Mouse (Mus musculus): ENCODE measurements around the gene Tbx18. TPM values are rescaled to one million over a fixed set of nuclear protein-coding genes. Genes with fewer than 3 reads are reported as not detected.

The Tbx18 gene
- polyA plus RNA-seq, 1 experiment from 2014 or later: 0.36 TPM

DNA sequence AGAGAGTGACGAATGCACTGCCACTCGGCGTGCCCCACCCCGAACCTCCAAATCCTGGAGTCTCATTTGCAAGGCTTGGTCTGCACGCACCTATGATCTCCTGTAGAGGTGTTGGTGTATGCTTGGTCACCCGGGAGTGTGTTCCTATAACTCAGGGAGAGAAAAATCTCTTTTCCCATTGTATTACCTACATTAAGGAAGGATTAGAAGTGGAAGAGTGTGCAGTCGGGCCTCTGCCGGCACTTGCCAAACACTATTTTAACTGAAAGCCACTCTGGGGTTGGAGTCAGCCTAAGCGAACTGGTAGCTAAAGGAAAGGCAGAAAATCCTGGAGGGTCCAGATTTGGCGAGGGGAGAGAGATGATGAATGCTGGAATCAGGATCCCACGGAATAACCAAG lies 2.7 kb upstream of the Tbx18 start:
- WGBS: 3% methylated on average over 11 of the region's 11 CpGs
- H3K9ac ChIP-seq: no peak overlapping the region
- peaks cover 17% of the 10 kb centered on the region for H3K4me1 ChIP-seq (replicated peaks)
- no peak for ATAC-seq
- H3K27ac ChIP-seq: no peak overlapping the region
- no peaks in the 10 kb centered on the region for H3K36me3 ChIP-seq
- no peak overlapping the region for H3K4me2 ChIP-seq (replicated peaks)
- peaks cover 81% of the 10 kb centered on the region for H3K27me3 ChIP-seq (replicated peaks)
- H3K4me3 ChIP-seq (replicated peaks): no peak overlapping the region
- H3K9me3 ChIP-seq: no peaks in the 10 kb centered on the region

DNA sequence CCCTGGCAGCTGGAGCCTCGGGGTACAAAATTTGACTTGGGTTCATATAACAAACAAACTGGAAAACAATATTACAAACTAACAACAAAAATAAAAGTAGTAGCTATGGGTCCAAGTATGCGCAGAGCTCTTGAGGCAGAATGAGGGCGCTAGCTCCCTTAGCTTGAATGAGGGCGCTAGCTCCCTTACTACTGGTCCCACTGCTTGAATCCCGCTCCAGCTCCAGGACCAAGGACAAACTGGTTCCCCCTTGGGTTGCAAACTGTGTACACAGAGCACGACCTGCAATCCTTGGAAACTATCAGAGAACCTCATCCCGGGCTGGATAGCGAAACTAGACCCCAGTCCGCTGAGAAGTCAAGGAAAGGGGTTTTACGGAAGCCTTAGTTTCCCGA lies 2.2 kb upstream of the Tbx18 start:
- no peak for ATAC-seq

DNA sequence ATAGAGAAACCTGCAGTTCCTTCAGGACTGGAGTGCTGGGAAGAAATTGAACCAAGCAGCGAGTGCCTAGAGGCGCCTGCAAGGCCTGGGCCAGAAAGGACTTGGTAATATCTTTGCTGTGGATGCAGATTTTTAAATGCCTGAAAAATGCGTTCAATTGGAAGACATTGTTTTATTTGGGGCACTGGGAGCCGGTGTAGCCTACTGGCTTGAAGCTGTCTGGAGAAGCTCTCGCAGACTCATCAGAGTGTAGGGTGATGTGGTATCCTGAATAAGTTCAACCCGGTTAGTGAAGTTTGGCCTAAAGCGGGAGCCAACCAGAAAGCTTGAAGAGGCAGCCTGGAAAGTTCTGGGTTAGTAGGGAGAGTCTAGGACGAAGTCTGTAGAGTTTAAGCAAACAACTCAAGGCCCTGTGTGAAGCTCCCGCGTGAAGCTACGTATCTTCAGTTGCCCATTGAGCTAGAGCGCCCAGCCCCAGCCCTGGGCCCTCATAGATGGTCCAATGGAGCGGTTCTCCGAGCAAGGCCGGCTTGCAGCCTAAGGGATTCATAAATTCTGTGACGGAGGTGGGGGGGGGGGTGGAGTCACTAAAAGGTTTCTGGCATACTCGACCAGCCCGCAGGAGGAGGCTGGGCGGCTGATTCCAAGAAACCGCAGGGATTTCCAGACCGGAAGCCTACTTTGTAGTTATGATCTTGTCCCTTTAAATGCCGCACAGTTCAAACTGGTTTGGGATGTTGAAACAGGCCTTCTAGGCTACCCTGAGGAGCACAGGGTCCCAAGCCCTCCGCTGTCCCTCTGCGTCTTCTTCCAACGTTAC lies 1.6 kb upstream of the Tbx18 start:
- Histone ChIP-seq H3K9me3 (no peaks in the 10 kb centered on the region), H3K27ac (no peak overlapping the region), H3K27me3 (replicated peaks) (peaks cover 71% of the 10 kb centered on the region), H3K9ac (no peak overlapping the region), H3K4me3 (replicated peaks) (no peak overlapping the region), H3K36me3 (no peaks in the 10 kb centered on the region), H3K4me2 (replicated peaks) (no peak overlapping the region), H3K4me1 (replicated peaks) (peaks cover 17% of the 10 kb centered on the region)
- no peak for ATAC-seq
- 3% methylated on average over 25 of the region's 25 CpGs for WGBS

More for the DNA sequence above, 2.2 kb upstream of the Tbx18 start:
- WGBS: 2% methylated on average over 11 of the region's 11 CpGs
- Histone ChIP-seq H3K27ac (no peak overlapping the region), H3K9me3 (no peaks in the 10 kb centered on the region), H3K9ac (no peak overlapping the region), H3K4me1 (replicated peaks) (peaks cover 17% of the 10 kb centered on the region), H3K4me2 (replicated peaks) (no peak overlapping the region), H3K4me3 (replicated peaks) (no peak overlapping the region), H3K36me3 (no peaks in the 10 kb centered on the region), H3K27me3 (replicated peaks) (peaks cover 76% of the 10 kb centered on the region)

DNA sequence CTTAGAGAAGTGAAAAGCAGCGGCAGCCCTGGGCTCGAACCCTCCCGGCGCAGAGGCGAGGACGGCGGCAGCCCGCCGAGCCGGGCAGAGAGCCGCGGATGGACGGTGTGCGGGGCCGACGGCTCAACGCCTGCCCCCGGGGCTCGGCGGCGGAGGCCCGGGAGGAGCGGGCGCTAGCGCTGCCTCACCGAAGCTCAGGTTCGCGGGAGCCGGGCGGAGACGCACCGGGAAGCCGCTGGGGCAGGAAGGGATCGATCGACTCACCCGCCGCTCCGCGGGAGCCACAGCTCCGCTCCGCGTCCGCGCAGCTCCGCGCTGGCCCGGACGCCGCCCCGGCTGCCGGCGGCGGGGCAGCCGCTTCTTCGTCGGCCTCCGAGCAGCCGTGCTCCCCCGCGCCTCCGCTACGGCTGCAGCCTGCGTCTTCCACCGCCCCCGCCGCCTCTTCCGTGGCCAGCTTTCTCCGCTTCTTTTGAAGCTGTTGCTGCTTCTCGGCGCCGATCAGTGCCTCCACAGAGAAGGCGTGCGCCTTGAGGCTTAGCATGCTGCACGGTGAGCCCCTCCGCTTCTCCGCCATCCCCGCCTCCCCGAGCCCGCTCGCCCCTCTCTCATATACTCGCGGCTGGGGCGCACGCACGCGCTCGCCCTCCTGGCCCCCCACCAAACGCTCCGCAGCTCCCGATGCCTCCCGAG lies 644 bp downstream of the Tbx18 start:
- Histone ChIP-seq H3K27ac (no peak overlapping the region), H3K9me3 (no peaks in the 10 kb centered on the region), H3K4me1 (replicated peaks) (peaks cover 17% of the 10 kb centered on the region), H3K4me3 (replicated peaks) (peak overlapping the region; percentile 46), H3K4me2 (replicated peaks) (peak overlapping the region; percentile 88), H3K36me3 (no peaks in the 10 kb centered on the region), H3K9ac (peak overlapping the region; percentile 41), H3K27me3 (replicated peaks) (peaks cover 61% of the 10 kb centered on the region)
- ATAC-seq: peak; percentile 78
- under 1% methylated on average over 89 of the region's 91 CpGs for WGBS

DNA sequence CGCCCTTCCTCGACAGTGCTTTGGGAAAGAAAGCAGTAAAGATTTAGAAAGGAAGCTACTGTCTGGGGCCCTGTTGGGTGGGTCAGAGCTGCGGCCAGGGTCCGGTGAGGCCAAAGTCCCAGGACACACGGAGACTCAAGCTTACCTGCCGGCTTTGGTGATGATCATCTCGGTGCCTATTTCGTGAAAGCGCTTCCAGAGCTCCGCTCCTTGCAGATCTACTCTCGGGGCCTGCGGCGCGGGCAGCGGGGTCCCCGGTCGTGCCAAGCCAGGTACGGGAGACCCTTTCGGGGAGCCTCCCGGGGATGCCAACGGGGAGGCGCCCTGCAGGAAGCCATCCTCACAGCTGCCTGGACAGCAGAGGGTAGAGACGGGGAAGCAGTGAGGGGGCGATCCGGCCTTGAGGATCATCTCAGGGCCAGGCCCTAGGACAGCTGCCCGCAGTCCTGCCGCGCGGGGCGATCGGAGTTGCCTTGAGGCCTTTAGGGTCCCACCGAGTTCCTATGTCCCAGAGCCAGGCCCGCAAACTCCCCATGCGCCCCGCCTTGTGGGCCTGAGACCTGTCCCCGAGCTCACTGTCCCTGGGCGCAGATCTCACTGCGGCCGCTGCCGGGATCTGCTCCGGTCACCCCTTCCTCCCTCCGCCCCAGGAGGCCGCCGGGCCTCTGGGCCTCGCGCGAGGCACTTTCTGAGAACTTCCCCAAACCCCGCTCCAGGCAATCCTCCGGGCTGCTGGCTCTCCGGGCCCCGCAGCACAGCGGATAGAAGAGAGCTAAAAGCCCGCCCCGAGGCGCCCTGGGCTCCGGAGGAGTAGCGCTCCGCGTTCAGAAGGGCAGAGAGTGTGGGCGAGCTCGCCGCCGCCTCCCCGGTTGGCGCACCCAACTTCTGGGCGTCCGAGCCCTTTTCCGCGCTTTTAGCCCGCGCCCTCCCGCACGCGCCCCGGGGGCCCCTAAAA lies 1.5 kb downstream of the Tbx18 start:
- peak overlapping the region; percentile 88 for H3K4me2 ChIP-seq (replicated peaks)
- peak; percentile 69 for ATAC-seq
- peaks cover 17% of the 10 kb centered on the region for H3K4me1 ChIP-seq (replicated peaks)
- peaks cover 53% of the 10 kb centered on the region for H3K27me3 ChIP-seq (replicated peaks)
- peak overlapping the region; percentile 46 for H3K4me3 ChIP-seq (replicated peaks)
- no peaks in the 10 kb centered on the region for H3K9me3 ChIP-seq
- peak overlapping the region; percentile 41 for H3K9ac ChIP-seq
- H3K27ac ChIP-seq: no peak overlapping the region
- WGBS: under 1% methylated on average over 74 of the region's 75 CpGs
- no peaks in the 10 kb centered on the region for H3K36me3 ChIP-seq

DNA sequence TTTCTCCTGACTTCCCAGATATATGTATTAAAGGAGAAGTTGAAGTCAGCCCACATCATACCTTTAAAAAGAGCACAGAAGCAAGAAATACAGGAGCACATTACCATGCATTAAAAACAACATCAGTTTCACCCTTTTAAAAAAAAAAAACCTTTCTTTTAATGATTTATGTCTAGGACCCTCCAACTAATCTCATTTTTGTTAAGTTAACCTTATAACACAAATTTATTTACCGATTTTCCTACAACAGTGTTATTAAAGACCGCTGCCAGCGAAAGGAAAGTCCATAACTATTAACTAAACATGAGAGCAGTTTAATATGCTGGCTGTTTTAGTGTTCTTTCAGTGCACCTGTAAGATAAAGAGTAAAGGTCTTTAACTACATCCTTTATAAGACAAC lies 3.0 kb downstream of the Tbx18 start:
- no peak for ATAC-seq
- Histone ChIP-seq H3K27me3 (replicated peaks) (peaks cover 47% of the 10 kb centered on the region), H3K27ac (no peak overlapping the region), H3K4me1 (replicated peaks) (peaks cover 17% of the 10 kb centered on the region), H3K4me2 (replicated peaks) (no peak overlapping the region), H3K9me3 (no peaks in the 10 kb centered on the region), H3K4me3 (replicated peaks) (no peak overlapping the region), H3K36me3 (no peaks in the 10 kb centered on the region), H3K9ac (no peak overlapping the region)
- WGBS: 28% methylated on average over 3 of the region's 3 CpGs

DNA sequence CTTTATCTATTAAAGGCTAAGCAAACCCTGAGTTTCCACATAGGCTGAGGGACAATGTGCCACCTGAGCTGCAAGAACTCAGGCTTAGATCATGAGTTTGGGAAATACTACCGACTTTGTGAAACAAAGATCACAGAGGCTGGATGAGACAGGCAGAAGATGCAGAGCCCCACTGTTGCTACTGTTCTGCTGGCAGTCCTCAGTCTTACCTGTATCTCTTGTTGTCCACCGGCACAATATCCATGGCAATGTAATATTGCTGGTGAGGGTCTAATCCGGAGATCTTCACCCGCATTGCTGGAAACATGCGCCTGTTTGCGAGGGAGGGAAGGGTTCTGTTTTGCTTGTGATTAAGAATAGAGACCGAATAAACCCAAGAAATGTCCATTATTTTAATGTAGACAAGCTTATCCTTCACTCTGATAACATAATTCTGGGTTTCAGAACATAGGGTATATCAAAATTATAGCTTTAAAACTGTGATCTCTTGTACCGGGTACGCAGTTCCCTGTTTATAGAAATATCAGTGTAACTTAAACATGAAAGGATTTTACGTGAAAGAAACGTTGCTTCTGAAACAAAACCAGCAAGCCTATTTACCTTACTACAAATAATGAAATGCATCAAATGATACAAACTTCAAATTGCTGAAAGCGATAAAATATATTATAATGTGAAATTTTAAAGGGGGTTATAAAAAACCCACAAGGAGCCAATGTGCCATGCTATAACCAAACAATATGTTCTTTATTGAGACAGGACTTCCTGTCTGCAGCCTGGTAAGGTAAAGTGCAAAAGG lies 3.7 kb downstream of the Tbx18 start:
- no peaks in the 10 kb centered on the region for H3K36me3 ChIP-seq
- no peak overlapping the region for H3K4me2 ChIP-seq (replicated peaks)
- no peaks in the 10 kb centered on the region for H3K9me3 ChIP-seq
- H3K4me3 ChIP-seq (replicated peaks): no peak overlapping the region
- H3K27ac ChIP-seq: no peak overlapping the region
- 12% methylated on average over 12 of the region's 12 CpGs for WGBS
- H3K27me3 ChIP-seq (replicated peaks): peaks cover 40% of the 10 kb centered on the region
- ATAC-seq: no peak
- no peak overlapping the region for H3K9ac ChIP-seq
- H3K4me1 ChIP-seq (replicated peaks): peaks cover 17% of the 10 kb centered on the region

DNA sequence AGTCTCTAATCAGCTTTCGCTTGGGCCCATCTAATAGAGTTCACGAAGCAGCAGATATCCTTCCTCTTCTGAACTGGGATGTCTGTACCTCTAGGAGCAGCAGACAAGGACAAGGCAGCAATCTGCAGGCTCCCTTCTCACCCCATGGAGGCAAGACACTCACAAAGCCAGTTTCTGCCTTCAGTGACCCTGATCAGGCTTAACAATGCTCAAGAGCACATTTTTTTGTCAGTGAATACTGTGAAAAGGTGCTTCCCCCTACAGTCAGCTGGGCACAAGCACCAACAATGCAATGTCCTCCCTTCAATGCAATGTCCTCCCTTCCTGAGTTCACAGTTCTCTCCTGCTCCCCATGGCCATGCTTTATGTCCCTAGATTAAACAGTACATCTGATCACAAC lies 9.3 kb downstream of the Tbx18 start:
- no peak overlapping the region for H3K9ac ChIP-seq
- no peak overlapping the region for H3K4me2 ChIP-seq (replicated peaks)
- no peak for ATAC-seq

DNA sequence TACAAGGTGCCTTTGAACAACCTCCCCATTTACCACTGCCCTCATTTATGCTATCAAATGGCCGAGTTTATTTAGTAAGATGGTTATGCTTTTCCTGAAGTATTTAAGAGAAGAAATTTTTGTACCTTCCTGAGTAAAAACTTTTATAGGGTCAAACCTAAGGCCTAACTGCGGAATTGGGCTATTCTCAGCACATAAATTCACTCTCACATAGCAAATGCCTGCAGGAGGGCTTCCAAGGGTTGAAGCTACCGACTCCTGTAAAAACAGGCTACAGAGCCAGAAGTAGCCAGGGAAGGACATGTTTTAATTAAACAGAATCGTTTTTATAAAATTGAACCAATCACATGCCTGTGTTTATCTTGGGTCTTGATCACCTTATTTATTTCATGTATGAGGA lies 20.7 kb downstream of the Tbx18 start:
- no peak for ATAC-seq
- WGBS: 55% methylated on average over 4 of the region's 4 CpGs
- H3K9me3 ChIP-seq: no peaks in the 10 kb centered on the region
- no peaks in the 10 kb centered on the region for H3K27me3 ChIP-seq (replicated peaks)
- H3K27ac ChIP-seq: no peak overlapping the region
- no peaks in the 10 kb centered on the region for H3K4me1 ChIP-seq (replicated peaks)
- no peak overlapping the region for H3K9ac ChIP-seq
- H3K36me3 ChIP-seq: no peaks in the 10 kb centered on the region
- H3K4me2 ChIP-seq (replicated peaks): no peak overlapping the region
- no peak overlapping the region for H3K4me3 ChIP-seq (replicated peaks)

More for the DNA sequence above, 9.3 kb downstream of the Tbx18 start:
- Histone ChIP-seq H3K36me3 (no peaks in the 10 kb centered on the region), H3K4me1 (replicated peaks) (no peaks in the 10 kb centered on the region), H3K27me3 (replicated peaks) (peaks cover 12% of the 10 kb centered on the region), H3K4me3 (replicated peaks) (no peak overlapping the region), H3K9me3 (no peaks in the 10 kb centered on the region), H3K27ac (no peak overlapping the region)
- WGBS: 51% methylated on average over 2 of the region's 2 CpGs

DNA sequence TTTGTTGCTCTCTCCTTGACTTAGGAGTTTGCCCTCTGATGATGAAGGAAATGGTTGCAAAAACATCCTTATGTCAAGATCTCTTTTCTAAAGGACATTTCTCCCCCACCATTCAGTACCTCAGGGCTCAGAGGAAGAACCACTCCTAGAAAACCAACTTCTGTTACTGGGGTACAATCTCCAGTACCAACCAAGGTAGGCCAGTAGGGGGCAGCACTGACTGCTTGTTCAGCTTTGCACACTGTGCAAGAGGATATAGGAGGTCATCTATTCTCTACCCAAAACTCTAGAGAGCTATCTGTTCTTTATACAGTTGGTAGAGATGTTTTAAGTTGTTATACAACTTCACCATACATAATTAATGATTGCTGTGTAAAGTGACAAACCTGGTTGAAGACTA lies 22.9 kb downstream of the Tbx18 start:
- no peaks in the 10 kb centered on the region for H3K36me3 ChIP-seq
- H3K9me3 ChIP-seq: no peaks in the 10 kb centered on the region
- no peaks in the 10 kb centered on the region for H3K4me1 ChIP-seq (replicated peaks)
- H3K9ac ChIP-seq: no peak overlapping the region
- no peak overlapping the region for H3K4me2 ChIP-seq (replicated peaks)
- no peak overlapping the region for H3K27ac ChIP-seq
- ATAC-seq: 0 out of 2 replicates have a peak, but pooled peaks have one; percentile 39
- no peaks in the 10 kb centered on the region for H3K27me3 ChIP-seq (replicated peaks)
- H3K4me3 ChIP-seq (replicated peaks): no peak overlapping the region

DNA sequence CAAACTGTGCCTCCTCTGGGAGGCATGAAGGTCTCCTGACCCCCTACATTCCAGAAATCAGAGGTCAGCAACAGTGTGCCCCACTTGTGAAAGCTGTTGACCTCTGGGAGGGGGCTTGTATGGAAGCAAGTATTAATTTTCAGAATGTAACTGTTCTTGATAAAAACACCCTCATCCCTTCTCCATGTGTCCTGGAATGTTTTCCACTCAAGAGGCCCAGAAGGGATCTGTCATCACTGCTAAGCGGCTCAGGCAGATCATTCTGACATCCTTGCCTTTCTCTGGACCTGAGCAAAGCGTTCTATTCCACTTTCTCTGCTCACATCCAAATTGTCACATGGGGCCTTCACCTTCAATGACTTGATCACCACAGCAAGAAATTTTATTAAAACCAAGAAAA lies 28.8 kb downstream of the Tbx18 start:
- ATAC-seq: no peak
- Histone ChIP-seq H3K27ac (no peak overlapping the region), H3K9ac (no peak overlapping the region), H3K9me3 (no peaks in the 10 kb centered on the region), H3K36me3 (no peaks in the 10 kb centered on the region), H3K27me3 (replicated peaks) (no peaks in the 10 kb centered on the region), H3K4me3 (replicated peaks) (no peak overlapping the region), H3K4me2 (replicated peaks) (no peak overlapping the region), H3K4me1 (replicated peaks) (no peaks in the 10 kb centered on the region)
- WGBS: 65% methylated on average over 2 of the region's 2 CpGs
